Mouse (Mus musculus): ENCODE measurements around the gene Gm3138. TPM values are rescaled to one million over a fixed set of nuclear protein-coding genes. Genes with fewer than 3 reads are reported as not detected.
"Not testable (repeated sequence)": the region's sequence is repeated elsewhere in the genome, so short reads cannot be mapped to it uniquely, and the experiment has no call there.

The Gm3138 gene
- total RNA-seq (2015) (not detected in 2 replicates), total RNA-seq (2017) (not detected in 2 replicates)

DNA sequence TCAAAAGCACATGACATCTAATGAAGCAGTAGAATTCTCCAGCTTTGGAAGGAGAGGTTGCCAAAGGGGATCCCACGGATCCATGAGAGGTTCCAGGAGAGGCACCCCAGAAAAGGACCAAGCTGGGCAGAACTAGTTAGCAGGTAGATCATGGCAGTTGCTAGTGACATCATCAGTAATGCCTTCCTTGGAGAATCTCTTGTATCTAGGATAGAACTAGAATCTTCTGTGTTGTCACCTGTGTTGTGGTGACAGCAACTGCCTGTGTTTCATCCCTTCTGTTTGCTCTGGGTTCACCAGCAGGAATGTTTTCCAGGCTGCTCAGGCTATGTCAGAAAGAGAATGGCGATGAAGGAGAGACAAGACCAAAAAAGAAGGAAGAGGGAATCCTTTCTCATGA lies at the start of gene Gm3138:
Gene Gm3138, plus strand, starts transcription at position 301 of the 400 bp plus-strand sequence.
- not testable (repeated sequence) for ATAC-seq (replicated peaks; ENCODE audit: poor library complexity)

GRCm38 (mm10) chr14:4269238-4269950 lies 20.0 kb downstream of the Gm3138 start:
- ATAC-seq (replicated peaks; ENCODE audit: poor library complexity): not testable (repeated sequence)

DNA sequence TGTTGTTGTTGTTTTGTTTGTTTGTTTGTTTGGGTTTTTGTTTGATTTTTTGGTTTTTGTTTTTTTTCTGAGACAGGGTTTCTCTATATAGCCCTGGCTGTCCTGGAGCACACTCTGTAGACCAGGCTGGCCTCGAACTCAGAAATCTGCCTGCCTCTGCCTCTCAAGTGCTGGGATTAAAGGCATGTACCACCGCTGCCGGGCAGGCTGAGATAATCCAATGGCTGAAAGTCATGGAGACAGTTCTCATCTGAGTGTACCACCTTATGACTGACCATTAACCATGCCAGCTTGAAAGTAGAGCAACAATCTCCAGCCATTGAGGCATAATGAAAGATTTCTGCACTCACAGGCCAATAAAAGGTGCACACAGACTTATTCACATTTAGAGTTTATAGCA lies 30.4 kb downstream of the Gm3138 start:
- ATAC-seq (replicated peaks; ENCODE audit: poor library complexity): not testable (repeated sequence)

Other genes starting within 250 kb of the Gm3138 start
- gene Gm5796, start 225.7 kb upstream of the Gm3138 start, total RNA-seq (2015): not detected in 2 replicates
- gene Gm5796, start 225.7 kb upstream of the Gm3138 start, total RNA-seq (2017): 0.08 TPM in 1 of 2 replicates, not detected in the other
- not detected in 2 replicates for gene Gm3115, start 165.5 kb upstream of the Gm3138 start, total RNA-seq (2015)
- gene Gm3115, start 165.5 kb upstream of the Gm3138 start, total RNA-seq (2017): not detected in 2 replicates
- not detected in 2 replicates for gene Gm8108, start 139.1 kb upstream of the Gm3138 start, total RNA-seq (2015)
- not detected in 2 replicates for gene Gm8108, start 139.1 kb upstream of the Gm3138 start, total RNA-seq (2017)
- gene Gm3127, start 84.6 kb upstream of the Gm3138 start, total RNA-seq (2015): not detected in 2 replicates
- not detected in 2 replicates for gene Gm3127, start 84.6 kb upstream of the Gm3138 start, total RNA-seq (2017)
- not detected in 2 replicates for gene Gm2974, start 67.1 kb upstream of the Gm3138 start, total RNA-seq (2015)
- 0.64 TPM in 1 of 2 replicates, not detected in the other for gene Gm2974, start 67.1 kb upstream of the Gm3138 start, total RNA-seq (2017)
- not detected in 2 replicates for gene Gm3149, start 67.7 kb downstream of the Gm3138 start, total RNA-seq (2015)
- gene Gm3149, start 67.7 kb downstream of the Gm3138 start, total RNA-seq (2017): not detected in 2 replicates
- not detected in 2 replicates for gene 2610042L04Rik, start 85.1 kb downstream of the Gm3138 start, total RNA-seq (2015)
- gene 2610042L04Rik, start 85.1 kb downstream of the Gm3138 start, total RNA-seq (2017): not detected in 2 replicates
- gene Gm3159, start 147.9 kb downstream of the Gm3138 start, total RNA-seq (2015): not detected in 2 replicates
- not detected in 2 replicates for gene Gm3159, start 147.9 kb downstream of the Gm3138 start, total RNA-seq (2017)
- gene Gm3164, start 165.8 kb downstream of the Gm3138 start, total RNA-seq (2015): not detected in 2 replicates
- gene Gm3164, start 165.8 kb downstream of the Gm3138 start, total RNA-seq (2017): not detected in 2 replicates
- gene Gm3173, start 181.4 kb downstream of the Gm3138 start, total RNA-seq (2015): 0.72 TPM in 1 of 2 replicates, not detected in the other
- gene Gm3173, start 181.4 kb downstream of the Gm3138 start, total RNA-seq (2017): not detected in 2 replicates
- gene Gm3182, start 232.1 kb downstream of the Gm3138 start, total RNA-seq (2015): not detected in 2 replicates
- not detected in 2 replicates for gene Gm3182, start 232.1 kb downstream of the Gm3138 start, total RNA-seq (2017)

Data from megakaryocyte progenitor cell, adult 5-6 weeks (primary cell).